Mouse (Mus musculus) forebrain, embryonic 15.5 days (tissue): ENCODE data around the gene Zfp651. TPM values are rescaled to one million over a fixed set of nuclear protein-coding genes. Genes with fewer than 3 reads are reported as not detected.
A peak's percentile ranks its signal among the peaks of the same experiment; 100 is the strongest.

Experiments
- ATAC-seq: fragments of 200-750 bp; cut with Nextera tagmentation; replicated peaks from 2 replicates; pipeline ENCODE4 v1.8.0; 2017; ENCODE audit warnings: mild to moderate bottlenecking, moderate TSS enrichment, moderate library complexity
- H3K27ac ChIP-seq: fragments of 300-500 bp; sonication (generic); replicated peaks from 2 replicates; pipeline ENCODE4 v1.5.1; 2015; ENCODE audit warnings: mild to moderate bottlenecking, inconsistent platforms
- H3K27me3 ChIP-seq: fragments of 300-500 bp; sonication (generic); 2 replicates; pipeline ENCODE4 v1.6.1; 2015; ENCODE audit warnings: inconsistent platforms
- H3K36me3 ChIP-seq: fragments of 300-500 bp; sonication (generic); 2 replicates; pipeline ENCODE4 v1.6.1; 2015; ENCODE audit warnings: mild to moderate bottlenecking, inconsistent platforms
- H3K4me1 ChIP-seq: fragments of 300-500 bp; sonication (generic); 2 replicates; pipeline ENCODE4 v1.6.1; 2015; ENCODE audit warnings: inconsistent platforms
- H3K4me2 ChIP-seq: fragments of 300-500 bp; sonication (generic); replicated peaks from 2 replicates; pipeline ENCODE4 v1.6.1; 2015; ENCODE audit warnings: mild to moderate bottlenecking, inconsistent platforms
- H3K4me3 ChIP-seq: fragments of 300-500 bp; sonication (generic); 2 replicates; pipeline ENCODE4 v1.5.1; 2015; ENCODE audit warnings: mild to moderate bottlenecking, inconsistent platforms
- H3K9ac ChIP-seq: fragments of 300-500 bp; sonication (generic); replicated peaks from 2 replicates; pipeline ENCODE4 v1.6.1; 2015; ENCODE audit warnings: mild to moderate bottlenecking, inconsistent platforms
- H3K9me3 ChIP-seq: fragments of 300-500 bp; sonication (generic); 2 replicates; pipeline ENCODE4 v1.6.1; 2016; ENCODE audit warnings: inconsistent platforms
- WGBS: fragments of 180-500 bp; shearing (Covaris S2); methylation state at CpG from one replicate; pipeline ENCODE4 v1.1.7; 2015; ENCODE audit warnings: mixed read lengths; 5-methylcytosine and 5-hydroxymethylcytosine counted together
- polyA plus RNA-seq: library from polyadenylated mRNA; unstranded; fragments of >200 nt; fragmentation: Nextera tagmentation; extraction: Ambion mirVana; gene quantifications from 2 replicates; pipeline ENCODE4 v1.2.1, GENCODE M21; 2015

The Zfp651 gene
- 20.1 and 20.6 TPM in 2 replicates for polyA plus RNA-seq

- Histone ChIP-seq H3K4me1 (peaks cover 32% of the 10 kb centered on the region), H3K4me2 (peak within 1 kb of the TSS; percentile 96), H3K36me3 (peaks cover 24% of the 10 kb centered on the region), H3K9me3 (no peaks in the 10 kb centered on the region), H3K9ac (peak within 1 kb of the TSS; percentile 83), H3K27me3 (no peaks in the 10 kb centered on the region), H3K4me3 (peak within 1 kb of the TSS; percentile 76), H3K27ac (peak within 1 kb of the TSS; percentile 82)
- ATAC-seq = peak; percentile 81
- whole genome bisulfite sequencing = under 1% methylated on average over 87 of the region's 97 CpGs
These were observed at the start of gene Zfp651 for GRCm38 (mm10) chr9:121759091-121760081. Zfp651 (plus strand) TSS chr9:121759330.

- 6% methylated on average over 37 of the region's 37 CpGs for WGBS
- peak; percentile 98 for ATAC-seq
These were observed 49.1 kb upstream of the Zfp651 start, which contains the start of gene Ss18l2 for GRCm38 (mm10) chr9:121709898-121710583. Ss18l2 (plus strand) TSS chr9:121710329.

GRCm38 (mm10) chr9:121710584-121710975 lies 48.5 kb upstream of the Zfp651 start:
- Histone ChIP-seq H3K4me3 (peak overlapping the region; percentile 94), H3K27ac (peak overlapping the region; percentile 92), H3K36me3 (peaks cover 12% of the 10 kb centered on the region), H3K4me1 (peaks cover 17% of the 10 kb centered on the region), H3K27me3 (no peaks in the 10 kb centered on the region), H3K9me3 (no peaks in the 10 kb centered on the region), H3K4me2 (peak overlapping the region; percentile 78), H3K9ac (peak overlapping the region; percentile 98)
- ATAC-seq = 0 out of 2 replicates have a peak, but pooled peaks have one; percentile 3
- whole genome bisulfite sequencing = 0% methylated on average over 18 of the region's 18 CpGs

More at GRCm38 (mm10) chr9:121709898-121710583, 49.1 kb upstream of the Zfp651 start, which contains the start of gene Ss18l2:
- Histone ChIP-seq H3K27ac (peak within 1 kb of the TSS; percentile 92), H3K27me3 (no peaks in the 10 kb centered on the region), H3K4me1 (peaks cover 22% of the 10 kb centered on the region), H3K36me3 (peaks cover 12% of the 10 kb centered on the region), H3K4me3 (peak within 1 kb of the TSS; percentile 94), H3K9ac (peak within 1 kb of the TSS; percentile 98), H3K9me3 (no peaks in the 10 kb centered on the region), H3K4me2 (peak within 1 kb of the TSS; percentile 78)

GRCm38 (mm10) chr9:121717048-121717447 lies 42.1 kb upstream of the Zfp651 start:
- Histone ChIP-seq H3K27ac (no peak overlapping the region), H3K4me1 (peaks cover 25% of the 10 kb centered on the region), H3K4me2 (no peak overlapping the region), H3K9me3 (no peaks in the 10 kb centered on the region), H3K9ac (no peak overlapping the region), H3K4me3 (no peak overlapping the region), H3K27me3 (no peaks in the 10 kb centered on the region), H3K36me3 (peaks cover 12% of the 10 kb centered on the region)
- no peak for ATAC-seq
- WGBS = 92% methylated on average over 2 of the region's 2 CpGs

GRCm38 (mm10) chr9:121718070-121718705 lies 40.9 kb upstream of the Zfp651 start:
- peak overlapping the region; percentile 71 for H3K9ac ChIP-seq
- H3K4me1 ChIP-seq = peaks cover 24% of the 10 kb centered on the region
- no peaks in the 10 kb centered on the region for H3K27me3 ChIP-seq
- ATAC-seq = peak; percentile 27
- peak overlapping the region; percentile 90 for H3K27ac ChIP-seq
- 66% methylated on average over 15 of the region's 15 CpGs for WGBS
- peaks cover 1% of the 10 kb centered on the region for H3K36me3 ChIP-seq
- H3K9me3 ChIP-seq = no peaks in the 10 kb centered on the region
- peak overlapping the region; percentile 68 for H3K4me2 ChIP-seq
- H3K4me3 ChIP-seq = peak overlapping the region; percentile 93

GRCm38 (mm10) chr9:121718792-121719318 lies 40.3 kb upstream of the Zfp651 start, which contains the start of gene Nktr:
Nktr (plus strand) TSS chr9:121719169.
- no peaks in the 10 kb centered on the region for H3K27me3 ChIP-seq

GRCm38 (mm10) chr9:121719347-121720331 lies 39.5 kb upstream of the Zfp651 start:
- Histone ChIP-seq H3K27ac (peak overlapping the region; percentile 90), H3K4me3 (peak overlapping the region; percentile 93), H3K9ac (peak overlapping the region; percentile 95), H3K36me3 (no peaks in the 10 kb centered on the region), H3K27me3 (no peaks in the 10 kb centered on the region), H3K4me1 (peaks cover 24% of the 10 kb centered on the region), H3K9me3 (no peaks in the 10 kb centered on the region), H3K4me2 (peak overlapping the region; percentile 83)
- ATAC-seq = peak; percentile 68
- under 1% methylated on average over 81 of the region's 87 CpGs for WGBS

More at GRCm38 (mm10) chr9:121718792-121719318, 40.3 kb upstream of the Zfp651 start, which contains the start of gene Nktr:
- ATAC-seq = peak; percentile 99
- Histone ChIP-seq H3K36me3 (no peaks in the 10 kb centered on the region), H3K4me2 (peak within 1 kb of the TSS; percentile 83), H3K4me1 (peaks cover 24% of the 10 kb centered on the region), H3K9ac (peak within 1 kb of the TSS; percentile 95), H3K9me3 (no peaks in the 10 kb centered on the region), H3K4me3 (peak within 1 kb of the TSS; percentile 93), H3K27ac (peak within 1 kb of the TSS; percentile 90)
- under 1% methylated on average over 61 of the region's 61 CpGs for WGBS

- Histone ChIP-seq H3K4me3 (no peak overlapping the region), H3K36me3 (peaks cover 48% of the 10 kb centered on the region)
- ATAC-seq = no peak
These were observed 18.6 kb upstream of the Zfp651 start for GRCm38 (mm10) chr9:121740490-121740889.

GRCm38 (mm10) chr9:121741168-121741567 lies 18.0 kb upstream of the Zfp651 start:
- Histone ChIP-seq H3K27me3 (no peaks in the 10 kb centered on the region), H3K9ac (no peak overlapping the region), H3K27ac (no peak overlapping the region), H3K4me1 (no peaks in the 10 kb centered on the region), H3K4me2 (no peak overlapping the region), H3K9me3 (no peaks in the 10 kb centered on the region), H3K4me3 (no peak overlapping the region), H3K36me3 (peaks cover 52% of the 10 kb centered on the region)
- WGBS = 95% methylated on average over 3 of the region's 3 CpGs
- no peak for ATAC-seq

More at GRCm38 (mm10) chr9:121740490-121740889, 18.6 kb upstream of the Zfp651 start:
- no peak overlapping the region for H3K9ac ChIP-seq
- no peak overlapping the region for H3K27ac ChIP-seq
- no peaks in the 10 kb centered on the region for H3K4me1 ChIP-seq
- H3K9me3 ChIP-seq = no peaks in the 10 kb centered on the region
- WGBS = 92% methylated on average over 6 of the region's 6 CpGs
- no peak overlapping the region for H3K4me2 ChIP-seq
- no peaks in the 10 kb centered on the region for H3K27me3 ChIP-seq

GRCm38 (mm10) chr9:121744051-121744450 lies 15.1 kb upstream of the Zfp651 start:
- no peak for ATAC-seq
- WGBS = 92% methylated on average over 8 of the region's 8 CpGs
- Histone ChIP-seq H3K9me3 (no peaks in the 10 kb centered on the region), H3K27ac (no peak overlapping the region), H3K36me3 (peaks cover 75% of the 10 kb centered on the region), H3K27me3 (no peaks in the 10 kb centered on the region), H3K4me1 (no peaks in the 10 kb centered on the region), H3K4me2 (no peak overlapping the region), H3K9ac (no peak overlapping the region), H3K4me3 (no peak overlapping the region)
